18 mouse cellular contexts compared by ENCODE assay signal in the genomic region with DNA sequence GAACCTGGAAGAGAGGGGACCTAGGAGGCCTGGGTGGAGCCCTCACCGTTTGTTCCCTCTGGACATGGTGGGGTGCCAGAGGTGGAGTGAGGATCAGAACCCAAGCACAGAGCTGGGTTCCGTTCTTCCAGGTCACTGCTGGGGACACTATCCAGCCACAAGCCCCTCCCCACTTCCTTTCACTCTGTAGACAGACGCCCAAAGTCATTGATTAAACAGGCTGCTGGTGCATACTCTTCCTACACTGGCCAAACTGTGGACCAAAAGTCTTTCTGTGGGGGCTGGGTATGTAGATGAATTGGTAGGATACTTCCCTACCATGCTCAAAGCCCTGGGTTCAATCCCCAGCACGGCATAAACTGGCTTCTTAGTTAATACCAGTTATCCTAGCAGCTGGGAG. TPM values are rescaled to one million over a fixed set of nuclear protein-coding genes. Genes with fewer than 3 reads are reported as not detected.
"Had no signal": no experiment of that assay in that cellular context is flagged by ENCODE, and none has a peak within 500 bp of the region (broad histone marks: within the 10 kb centered on the region; RNA-seq: fewer than 3 reads in every experiment).

No protein-coding gene starts in this region.

- H3K27ac ChIP-seq: midbrain, embryonic 10.5 days; midbrain, embryonic 12.5 days; neural tube, embryonic 13.5 days; neural tube, embryonic 15.5 days had no signal

- H3K4me2 ChIP-seq: lung, embryonic 14.5 days; midbrain, embryonic 12.5 days; neural tube, embryonic 13.5 days; neural tube, embryonic 15.5 days had no signal

- DNase-seq: lung, adult 18-20 months; lung, embryonic 14.5 days; lung, postnatal 4 days; midbrain, embryonic 14.5 days; retina, postnatal 1 day; right cerebral cortex, adult 18-20 months; right cerebral cortex, postnatal 25 days; right cerebral cortex, postnatal 4 days; spleen, adult 18-20 months; thymus, adult 18-20 months; thymus, postnatal 14 days; thymus, postnatal 36 days had no signal

- H3K4me3 ChIP-seq: midbrain, embryonic 10.5 days; midbrain, embryonic 12.5 days; myocyte; neural tube, embryonic 13.5 days; neural tube, embryonic 15.5 days had no signal

- H3K9me3 ChIP-seq: midbrain, embryonic 10.5 days; midbrain, embryonic 12.5 days; neural tube, embryonic 13.5 days; neural tube, embryonic 15.5 days had no signal

- H3K36me3 ChIP-seq: midbrain, embryonic 10.5 days; midbrain, embryonic 12.5 days; neural tube, embryonic 13.5 days; neural tube, embryonic 15.5 days had no signal

- ATAC-seq: midbrain, embryonic 16.5 days had no signal

- H3K9ac ChIP-seq: lung, embryonic 14.5 days; midbrain, embryonic 12.5 days; neural tube, embryonic 13.5 days; neural tube, embryonic 15.5 days had no signal

- H3K27me3 ChIP-seq: neural tube, embryonic 13.5 days had no signal

RNA-seq across cellular contexts. Expression of gene Kcng4, which starts 56.5 kb away (rescaled TPM):
- polyA plus RNA-seq: lung, embryonic 14.5 days; midbrain, embryonic 12.5 days; myocyte; neural tube, embryonic 13.5 days had no signal
